Mouse (Mus musculus): ENCODE data around the gene Ell3. TPM values are rescaled to one million over a fixed set of nuclear protein-coding genes. Genes with fewer than 3 reads are reported as not detected.
A peak's percentile ranks its signal among the peaks of the same experiment; 100 is the strongest.

Ell3 gene
- polyA plus RNA-seq, 1 experiment from 2014 or later, result 2.7 TPM

GRCm38 (mm10) chr2:121403296-121403695 is 40.8 kb downstream of the Ell3 start:
- no peak overlapping the region for H3K27ac ChIP-seq (ENCODE audit: low read depth, low read length)
- H3K36me3 ChIP-seq (ENCODE audit: control insufficient read depth, insufficient read depth, low read length), result no peaks in the 10 kb centered on the region
- H3K9me3 ChIP-seq (ENCODE audit: control insufficient read depth, low read length), result no peaks in the 10 kb centered on the region
- H3K4me3 ChIP-seq (ENCODE audit: low read depth, low read length), result no peak overlapping the region
- no peak overlapping the region for H3K4me2 ChIP-seq (ENCODE audit: low read depth)
- no peak overlapping the region for H3K9ac ChIP-seq (ENCODE audit: low read length)
- DNase-seq (ENCODE audit: low spot score), result no peak
- no peak for ATAC-seq (ENCODE audit: insufficient read depth, low FRiP score, low TSS enrichment)
- H3K27me3 ChIP-seq (ENCODE audit: control insufficient read depth, insufficient read depth, low read length), result no peaks in the 10 kb centered on the region
- no peaks in the 10 kb centered on the region for H3K4me1 ChIP-seq (ENCODE audit: control insufficient read depth, insufficient read depth, low read length)

GRCm38 (mm10) chr2:121396624-121397023 is 47.5 kb downstream of the Ell3 start:
- Histone ChIP-seq H3K9ac (ENCODE audit: low read length) (no peak overlapping the region), H3K9me3 (ENCODE audit: control insufficient read depth, low read length) (no peaks in the 10 kb centered on the region), H3K27ac (ENCODE audit: low read depth, low read length) (no peak overlapping the region), H3K4me2 (ENCODE audit: low read depth) (no peak overlapping the region), H3K4me3 (ENCODE audit: low read depth, low read length) (no peak overlapping the region), H3K36me3 (ENCODE audit: control insufficient read depth, insufficient read depth, low read length) (no peaks in the 10 kb centered on the region), H3K4me1 (ENCODE audit: control insufficient read depth, insufficient read depth, low read length) (no peaks in the 10 kb centered on the region), H3K27me3 (ENCODE audit: control insufficient read depth, insufficient read depth, low read length) (no peaks in the 10 kb centered on the region)
- DNase-seq (ENCODE audit: low spot score), result peak; percentile 87
- WGBS, result 17% methylated on average over 8 of the region's 8 CpGs
- no peak for ATAC-seq (ENCODE audit: insufficient read depth, low FRiP score, low TSS enrichment)

Small RNA genes within 50 kb of the gene (microRNA-seq; reads per million reads assigned to microRNA genes)
- not detected for gene Gm22953

Other genes with a start within 250 kb of the Ell3 start
- 143 and 151 TPM in 2 replicates for gene Trp53bp1, start 172.9 kb downstream of the Ell3 start, polyA plus RNA-seq (2014; fragmentation: Nextera tagmentation; extraction: Ambion mirVana)
- 17.5 and 19.2 TPM in 2 replicates for gene Map1a, start 154.7 kb downstream of the Ell3 start, polyA plus RNA-seq (2014; fragmentation: Nextera tagmentation; extraction: Ambion mirVana)
- 10.8 and 11.4 TPM in 2 replicates for gene Ppip5k1, start 88.9 kb downstream of the Ell3 start, polyA plus RNA-seq (2014; fragmentation: Nextera tagmentation; extraction: Ambion mirVana)
- gene Ckmt1, start 86.6 kb downstream of the Ell3 start, polyA plus RNA-seq (2014; fragmentation: Nextera tagmentation; extraction: Ambion mirVana), result 8.2 and 9.8 TPM in 2 replicates
- not detected in 2 replicates for gene Strc, start 57.1 kb downstream of the Ell3 start, polyA plus RNA-seq (2014; fragmentation: Nextera tagmentation; extraction: Ambion mirVana)
- gene Pdia3, start 30.5 kb downstream of the Ell3 start, polyA plus RNA-seq (2014; fragmentation: Nextera tagmentation; extraction: Ambion mirVana), result 527 and 585 TPM in 2 replicates
- 1.7 and 4.0 TPM in 2 replicates for gene Catsper2, start 30.5 kb downstream of the Ell3 start, polyA plus RNA-seq (2014; fragmentation: Nextera tagmentation; extraction: Ambion mirVana)
- gene Serf2, start 4.9 kb upstream of the Ell3 start, polyA plus RNA-seq (2014; fragmentation: Nextera tagmentation; extraction: Ambion mirVana), result 453 and 468 TPM in 2 replicates
- 105 and 116 TPM in 2 replicates for gene Hypk, start 9.0 kb upstream of the Ell3 start, polyA plus RNA-seq (2014; fragmentation: Nextera tagmentation; extraction: Ambion mirVana)
- gene Serinc4, start 12.5 kb upstream of the Ell3 start, polyA plus RNA-seq (2014; fragmentation: Nextera tagmentation; extraction: Ambion mirVana), result 0.23 and 0.72 TPM in 2 replicates
- 71.8 and 73.2 TPM in 2 replicates for gene Mfap1b, start 29.8 kb upstream of the Ell3 start, polyA plus RNA-seq (2014; fragmentation: Nextera tagmentation; extraction: Ambion mirVana)
- gene Mfap1a, start 62.4 kb upstream of the Ell3 start, polyA plus RNA-seq (2014; fragmentation: Nextera tagmentation; extraction: Ambion mirVana), result 30.8 and 33.9 TPM in 2 replicates
- 10.5 and 10.6 TPM in 2 replicates for gene Wdr76, start 62.4 kb upstream of the Ell3 start, polyA plus RNA-seq (2014; fragmentation: Nextera tagmentation; extraction: Ambion mirVana)